Mouse (Mus musculus): ENCODE measurements around the gene Tmem37.

GRCm38 (mm10) chr1:120069120-120069519, 4.8 kb downstream of the Tmem37 start:
- TF ChIP-seq CTCF (IDR thresholded peaks at IDR 0.05; ENCODE audit: low read depth): no peak
- no peak for TF ChIP-seq EP300 (IDR thresholded peaks at IDR 0.05; ENCODE audit: low read depth)

Data from liver, postnatal 0 days (tissue).